Mouse (Mus musculus): ENCODE measurements around the gene Dyrk1b. TPM values are rescaled to one million over a fixed set of nuclear protein-coding genes. Genes with fewer than 3 reads are reported as not detected.
A peak's percentile ranks its signal among the peaks of the same experiment; 100 is the strongest.
"Not testable (repeated sequence)": the region's sequence is repeated elsewhere in the genome, so short reads cannot be mapped to it uniquely, and the experiment has no call there.

The Dyrk1b gene
- polyA plus RNA-seq, 2 experiments: 1.9 to 2.7 TPM

- ATAC-seq (ENCODE audit: insufficient read depth): no peak
- Histone ChIP-seq H3K4me3 (ENCODE audit: insufficient read depth in 1 of 2, low read depth in 2 of 2, low read length in 2 of 2) (peak overlapping the region in 1 of 2 experiments; percentile 41; a peak in 1 of 4 replicates), H3K9ac (replicated peaks) (no peak overlapping the region)
Measured at GRCm38 (mm10) chr7:28208396-28208987, 29.2 kb downstream of the Dyrk1b start.

DNA sequence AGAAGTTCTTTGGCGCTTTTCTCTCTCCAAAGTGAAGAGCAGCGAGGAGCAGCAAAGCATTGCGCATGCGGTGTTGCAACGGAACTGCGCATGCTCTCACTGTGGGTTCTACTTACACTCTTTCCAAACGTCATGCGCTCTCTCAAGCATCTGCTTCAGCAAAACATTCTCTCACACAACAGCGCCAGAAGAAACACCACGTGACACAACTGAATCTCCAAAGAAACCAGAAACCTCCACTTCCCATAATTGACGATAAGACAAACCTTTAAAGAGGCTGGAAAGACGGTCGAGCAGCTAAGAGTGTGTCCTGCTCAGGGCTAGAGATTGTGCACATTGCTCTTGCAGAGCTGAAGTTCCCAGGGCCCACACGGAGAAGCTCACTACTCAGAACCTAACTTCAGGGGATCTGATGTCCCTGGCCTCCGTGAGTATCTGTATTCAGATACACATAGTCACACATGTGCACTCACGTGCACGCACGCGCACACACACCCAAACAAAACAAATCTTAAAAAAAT lies 29.8 kb downstream of the Dyrk1b start:
- peak overlapping the region in 1 of 2 experiments; percentile 41; a peak in 1 of 4 replicates for H3K4me3 ChIP-seq (ENCODE audit: insufficient read depth in 1 of 2, low read depth in 2 of 2, low read length in 2 of 2)
- no peaks in the 10 kb centered on the region for H3K27me3 ChIP-seq (ENCODE audit: control insufficient read depth, insufficient read depth, low read length)
- peak; percentile 24 to 31 (median 30) for DNase-seq (ENCODE audit: low read depth in 3 of 3, low spot score in 3 of 3)

More at GRCm38 (mm10) chr7:28208396-28208987, 29.2 kb downstream of the Dyrk1b start:
- H3K9me3 ChIP-seq (ENCODE audit: control insufficient read depth, low read length): no peaks in the 10 kb centered on the region
- TF ChIP-seq EP300 (IDR thresholded peaks at IDR 0.05; ENCODE audit: low read depth) (no peak), CTCF (IDR thresholded peaks at IDR 0.05; ENCODE audit: low read depth) (no peak)
- no peak for DNase-seq (ENCODE audit: low read depth in 3 of 3, low spot score in 3 of 3)
- H3K27ac ChIP-seq: no peak overlapping the region
- peak overlapping the region; percentile 29 for H3K4me2 ChIP-seq (ENCODE audit: low read depth)
- no peaks in the 10 kb centered on the region for H3K27me3 ChIP-seq (ENCODE audit: control insufficient read depth, insufficient read depth, low read length)
- WGBS (ENCODE audit: insufficient replicate concordance): 21% methylated on average over 12 of the region's 12 CpGs
- H3K36me3 ChIP-seq (replicated peaks; ENCODE audit: control insufficient read depth, insufficient read depth, low read depth): no peaks in the 10 kb centered on the region
- peaks cover 0 to 7% of the 10 kb centered on the region in 2 experiments; a peak in 2 of 4 replicates for H3K4me1 ChIP-seq (replicated peaks; ENCODE audit: control insufficient read depth in 2 of 2, insufficient read depth in 2 of 2, low read length in 1 of 2)

GRCm38 (mm10) chr7:28210731-28211130 lies 31.5 kb downstream of the Dyrk1b start:
- H3K4me1 ChIP-seq (replicated peaks; ENCODE audit: control insufficient read depth in 2 of 2, insufficient read depth in 2 of 2, low read length in 1 of 2): peaks cover 0 to 7% of the 10 kb centered on the region in 2 experiments; a peak in 2 of 4 replicates
- H3K27ac ChIP-seq: no peak overlapping the region
- WGBS (ENCODE audit: insufficient replicate concordance): 32% methylated on average over 5 of the region's 5 CpGs
- H3K4me2 ChIP-seq (ENCODE audit: low read depth): no peak overlapping the region
- ATAC-seq (ENCODE audit: insufficient read depth) (no peak), DNase-seq (ENCODE audit: low read depth in 3 of 3, low spot score in 3 of 3) (no peak)
- H3K4me3 ChIP-seq (ENCODE audit: insufficient read depth in 1 of 2, low read depth in 2 of 2, low read length in 2 of 2): no peak overlapping the region
- no peaks in the 10 kb centered on the region for H3K9me3 ChIP-seq (ENCODE audit: control insufficient read depth, low read length)
- no peaks in the 10 kb centered on the region for H3K36me3 ChIP-seq (replicated peaks; ENCODE audit: control insufficient read depth, insufficient read depth, low read depth)
- no peaks in the 10 kb centered on the region for H3K27me3 ChIP-seq (ENCODE audit: control insufficient read depth, insufficient read depth, low read length)
- H3K9ac ChIP-seq (replicated peaks): no peak overlapping the region
- TF ChIP-seq CTCF (IDR thresholded peaks at IDR 0.05; ENCODE audit: low read depth) (peak; percentile 17; the same call in 1 of the 2 replicates), EP300 (IDR thresholded peaks at IDR 0.05; ENCODE audit: low read depth) (no peak)

More for the DNA sequence above, 29.8 kb downstream of the Dyrk1b start:
- Histone ChIP-seq H3K9ac (replicated peaks) (no peak overlapping the region), H3K9me3 (ENCODE audit: control insufficient read depth, low read length) (no peaks in the 10 kb centered on the region), H3K36me3 (replicated peaks; ENCODE audit: control insufficient read depth, insufficient read depth, low read depth) (no peaks in the 10 kb centered on the region), H3K4me2 (ENCODE audit: low read depth) (peak overlapping the region; percentile 29), H3K27ac (no peak overlapping the region), H3K4me1 (replicated peaks; ENCODE audit: control insufficient read depth in 2 of 2, insufficient read depth in 2 of 2, low read length in 1 of 2) (peaks cover 0 to 7% of the 10 kb centered on the region in 2 experiments; a peak in 2 of 4 replicates)
- ATAC-seq (ENCODE audit: insufficient read depth): no peak
- 37% methylated on average over 19 of the region's 19 CpGs for WGBS (ENCODE audit: insufficient replicate concordance)
- no peak for TF ChIP-seq CTCF (IDR thresholded peaks at IDR 0.05; ENCODE audit: low read depth)
- no peak for TF ChIP-seq EP300 (IDR thresholded peaks at IDR 0.05; ENCODE audit: low read depth)

GRCm38 (mm10) chr7:28214142-28214541 lies 34.9 kb downstream of the Dyrk1b start:
- WGBS (ENCODE audit: insufficient replicate concordance): 16% methylated on average over 7 of the region's 10 CpGs
- no peak for TF ChIP-seq EP300 (IDR thresholded peaks at IDR 0.05; ENCODE audit: low read depth)
- peak; percentile 86 for TF ChIP-seq CTCF (IDR thresholded peaks at IDR 0.05; ENCODE audit: low read depth)
- peak in 1 of 3 experiments; percentile 15 for DNase-seq (ENCODE audit: low read depth in 3 of 3, low spot score in 3 of 3)

GRCm38 (mm10) chr7:28215950-28216349 lies 36.7 kb downstream of the Dyrk1b start:
- H3K4me1 ChIP-seq (replicated peaks; ENCODE audit: control insufficient read depth in 2 of 2, insufficient read depth in 2 of 2, low read length in 1 of 2); H3K27me3 ChIP-seq (ENCODE audit: control insufficient read depth, insufficient read depth, low read length); H3K4me3 ChIP-seq (ENCODE audit: insufficient read depth in 1 of 2, low read depth in 2 of 2, low read length in 2 of 2); H3K4me2 ChIP-seq (ENCODE audit: low read depth); H3K9me3 ChIP-seq (ENCODE audit: control insufficient read depth, low read length); DNase-seq (ENCODE audit: low read depth in 3 of 3, low spot score in 3 of 3); ATAC-seq (ENCODE audit: insufficient read depth); H3K9ac ChIP-seq (replicated peaks); H3K27ac ChIP-seq; H3K36me3 ChIP-seq (replicated peaks; ENCODE audit: control insufficient read depth, insufficient read depth, low read depth): not testable (repeated sequence)
- WGBS (ENCODE audit: insufficient replicate concordance): 63% methylated on average over 2 of the region's 2 CpGs

More at GRCm38 (mm10) chr7:28214142-28214541, 34.9 kb downstream of the Dyrk1b start:
- Histone ChIP-seq H3K4me1 (replicated peaks; ENCODE audit: control insufficient read depth in 2 of 2, insufficient read depth in 2 of 2, low read length in 1 of 2) (no peaks in the 10 kb centered on the region), H3K9ac (replicated peaks) (no peak overlapping the region), H3K4me2 (ENCODE audit: low read depth) (no peak overlapping the region), H3K27ac (no peak overlapping the region), H3K4me3 (ENCODE audit: insufficient read depth in 1 of 2, low read depth in 2 of 2, low read length in 2 of 2) (no peak overlapping the region), H3K36me3 (replicated peaks; ENCODE audit: control insufficient read depth, insufficient read depth, low read depth) (no peaks in the 10 kb centered on the region), H3K27me3 (ENCODE audit: control insufficient read depth, insufficient read depth, low read length) (no peaks in the 10 kb centered on the region), H3K9me3 (ENCODE audit: control insufficient read depth, low read length) (no peaks in the 10 kb centered on the region)
- no peak for ATAC-seq (ENCODE audit: insufficient read depth)

GRCm38 (mm10) chr7:28217811-28218210 lies 38.5 kb downstream of the Dyrk1b start:
- not testable (repeated sequence) for H3K27ac ChIP-seq; DNase-seq (ENCODE audit: low read depth in 3 of 3, low spot score in 3 of 3); H3K36me3 ChIP-seq (replicated peaks; ENCODE audit: control insufficient read depth, insufficient read depth, low read depth); ATAC-seq (ENCODE audit: insufficient read depth); H3K4me2 ChIP-seq (ENCODE audit: low read depth); H3K9ac ChIP-seq (replicated peaks); H3K9me3 ChIP-seq (ENCODE audit: control insufficient read depth, low read length); H3K27me3 ChIP-seq (ENCODE audit: control insufficient read depth, insufficient read depth, low read length); H3K4me3 ChIP-seq (ENCODE audit: insufficient read depth in 1 of 2, low read depth in 2 of 2, low read length in 2 of 2); H3K4me1 ChIP-seq (replicated peaks; ENCODE audit: control insufficient read depth in 2 of 2, insufficient read depth in 2 of 2, low read length in 1 of 2)
- WGBS (ENCODE audit: insufficient replicate concordance): 80% methylated on average over 7 of the region's 13 CpGs

DNA sequence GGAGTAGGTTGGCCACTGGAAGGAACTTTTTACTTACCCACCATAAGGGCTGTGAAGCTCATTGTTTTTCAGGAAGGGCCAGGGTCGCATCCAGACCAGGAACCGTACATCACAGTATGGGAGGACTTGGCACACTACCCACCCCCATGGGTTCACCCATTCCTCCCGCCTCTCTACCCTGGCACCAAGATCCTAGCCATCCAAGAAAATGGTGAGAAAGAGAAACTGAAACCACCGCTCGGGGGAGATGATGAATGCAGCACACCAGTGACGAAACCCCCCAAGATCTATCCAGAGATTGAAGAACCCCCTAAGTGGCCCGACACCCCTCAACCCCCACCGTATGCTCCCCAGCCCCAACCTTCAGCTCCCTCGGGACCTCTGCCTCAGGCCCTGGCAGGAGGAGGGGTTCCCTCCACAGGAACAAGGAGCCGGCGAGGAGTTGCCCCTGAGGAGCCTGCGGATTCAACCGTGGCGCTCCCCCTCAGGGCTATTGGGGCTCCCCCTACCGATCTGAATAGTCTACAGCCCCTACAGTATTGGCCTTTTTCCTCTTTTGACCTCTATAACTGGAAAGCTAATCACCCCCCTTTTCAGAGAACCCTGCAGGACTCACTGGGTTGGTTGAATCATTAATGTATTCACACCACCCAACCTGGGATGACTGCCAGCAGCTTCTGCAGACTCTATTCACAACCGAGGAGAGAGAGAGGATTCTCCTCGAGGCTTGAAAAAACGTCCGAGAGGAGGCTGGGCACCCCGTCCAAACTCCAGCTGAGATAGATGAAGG lies 39.9 kb downstream of the Dyrk1b start:
- H3K9ac ChIP-seq (replicated peaks); H3K27ac ChIP-seq; DNase-seq (ENCODE audit: low read depth in 3 of 3, low spot score in 3 of 3); H3K4me1 ChIP-seq (replicated peaks; ENCODE audit: control insufficient read depth in 2 of 2, insufficient read depth in 2 of 2, low read length in 1 of 2); ATAC-seq (ENCODE audit: insufficient read depth); H3K27me3 ChIP-seq (ENCODE audit: control insufficient read depth, insufficient read depth, low read length); H3K4me2 ChIP-seq (ENCODE audit: low read depth); H3K4me3 ChIP-seq (ENCODE audit: insufficient read depth in 1 of 2, low read depth in 2 of 2, low read length in 2 of 2); H3K36me3 ChIP-seq (replicated peaks; ENCODE audit: control insufficient read depth, insufficient read depth, low read depth); H3K9me3 ChIP-seq (ENCODE audit: control insufficient read depth, low read length): not testable (repeated sequence)
- WGBS (ENCODE audit: insufficient replicate concordance): 70% methylated on average over 20 of the region's 20 CpGs

Measured in liver, embryonic 14.5 days (tissue).